Mouse (Mus musculus) E14TG2a.4 (cell line): ENCODE results near the gene Aff1.

Source experiments
- H3K27me3 ChIP-seq: 2 replicates; pipeline ENCODE4 v1.6.1; 2014; ENCODE audit warnings: low read length, control low read depth; ENCODE audit not compliant: insufficient read depth
- H3K36me3 ChIP-seq: 2 replicates; pipeline ENCODE4 v1.6.1; 2014; ENCODE audit warnings: low read length, control low read depth; ENCODE audit not compliant: insufficient read depth
- H3K4me1 ChIP-seq: replicated peaks from 2 replicates; pipeline ENCODE4 v1.6.1; 2014; ENCODE audit warnings: low read depth, low read length, control low read depth
- H3K4me3 ChIP-seq: replicated peaks from 2 replicates; pipeline ENCODE4 v1.5.1; 2014; ENCODE audit warnings: mild to moderate bottlenecking, low read length
- H3K9me3 ChIP-seq: 2 replicates; pipeline ENCODE4 v1.6.1; 2014; ENCODE audit warnings: low read length, control low read depth
- CTCF ChIP-seq: conservative IDR thresholded peaks from 2 replicates; pipeline ENCODE4 v1.5.1; 2014; ENCODE audit warnings: low read length
- NANOG ChIP-seq: IDR thresholded peaks from 2 replicates; pipeline ENCODE4 v1.6.1; 2014; ENCODE audit warnings: borderline replicate concordance, low read length, mixed read lengths
- POU5F1 ChIP-seq: IDR thresholded peaks from 2 replicates; pipeline ENCODE4 v1.6.1; 2014; ENCODE audit warnings: low read length, borderline replicate concordance

Aff1 gene

DNA sequence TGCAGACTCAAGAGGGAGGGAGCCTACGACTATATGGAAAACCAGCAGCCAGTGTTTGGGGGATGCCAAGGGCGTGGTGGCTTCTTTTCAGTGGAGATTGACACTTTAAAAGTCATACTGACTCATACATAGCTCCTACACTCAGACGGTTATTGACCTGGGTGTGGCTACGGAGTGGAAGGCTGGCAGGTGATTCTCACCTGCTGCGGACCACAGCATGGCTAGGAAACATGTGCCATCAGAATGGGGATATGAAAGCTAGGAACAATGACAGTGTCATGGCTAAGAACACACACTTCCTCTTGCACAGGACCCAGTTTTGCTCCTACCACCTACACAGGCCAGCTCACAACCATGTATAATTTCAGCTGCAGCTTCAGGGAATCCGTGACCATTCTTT lies 52.4 kb downstream of the Aff1 start:
- peaks cover 71% of the 10 kb centered on the region for H3K36me3 ChIP-seq
- no peak overlapping the region for H3K4me3 ChIP-seq
- no peaks in the 10 kb centered on the region for H3K9me3 ChIP-seq
- TF ChIP-seq NANOG (no peak), POU5F1 (no peak), CTCF (no peak)
- H3K27me3 ChIP-seq, result no peaks in the 10 kb centered on the region
- peaks cover 52% of the 10 kb centered on the region for H3K4me1 ChIP-seq

DNA sequence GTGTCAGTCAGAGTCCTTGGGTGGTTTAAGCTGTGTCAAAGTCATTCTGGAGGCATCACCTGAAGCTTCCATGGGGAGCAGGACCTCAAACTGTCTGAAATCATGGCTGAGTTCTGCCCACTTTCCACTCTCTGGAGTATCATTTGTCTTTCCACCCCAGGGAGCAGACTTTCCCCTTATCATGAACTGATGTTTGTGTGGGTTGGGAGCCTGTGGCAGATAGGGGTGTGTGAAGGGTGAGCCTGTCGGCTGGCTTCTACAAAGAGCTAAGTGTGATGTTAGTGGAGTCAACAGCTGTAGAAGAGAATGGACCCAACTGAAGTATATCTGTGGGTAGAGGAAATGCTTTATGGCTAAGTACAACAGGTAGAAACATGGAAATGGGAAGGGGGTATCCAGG lies 53.5 kb downstream of the Aff1 start:
- peaks cover 53% of the 10 kb centered on the region for H3K4me1 ChIP-seq
- TF ChIP-seq NANOG (no peak), POU5F1 (no peak), CTCF (no peak)
- no peaks in the 10 kb centered on the region for H3K27me3 ChIP-seq
- peaks cover 70% of the 10 kb centered on the region for H3K36me3 ChIP-seq
- H3K9me3 ChIP-seq, result no peaks in the 10 kb centered on the region
- H3K4me3 ChIP-seq, result no peak overlapping the region

GRCm38 (mm10) chr5:103746561-103747085 lies 54.4 kb downstream of the Aff1 start:
- peaks cover 58% of the 10 kb centered on the region for H3K4me1 ChIP-seq
- no peaks in the 10 kb centered on the region for H3K27me3 ChIP-seq
- H3K36me3 ChIP-seq, result peaks cover 65% of the 10 kb centered on the region
- no peak for TF ChIP-seq NANOG
- TF ChIP-seq CTCF, result no peak
- no peak for TF ChIP-seq POU5F1
- no peak overlapping the region for H3K4me3 ChIP-seq
- no peaks in the 10 kb centered on the region for H3K9me3 ChIP-seq

GRCm38 (mm10) chr5:103747098-103747497 lies 54.9 kb downstream of the Aff1 start:
- TF ChIP-seq NANOG, result no peak
- TF ChIP-seq POU5F1, result no peak
- no peak for TF ChIP-seq CTCF
- Histone ChIP-seq H3K9me3 (no peaks in the 10 kb centered on the region), H3K4me1 (peaks cover 55% of the 10 kb centered on the region), H3K27me3 (no peaks in the 10 kb centered on the region), H3K36me3 (peaks cover 60% of the 10 kb centered on the region), H3K4me3 (no peak overlapping the region)

GRCm38 (mm10) chr5:103748343-103748742 lies 56.2 kb downstream of the Aff1 start:
- no peaks in the 10 kb centered on the region for H3K9me3 ChIP-seq
- H3K36me3 ChIP-seq, result peaks cover 49% of the 10 kb centered on the region
- peaks cover 55% of the 10 kb centered on the region for H3K4me1 ChIP-seq
- H3K4me3 ChIP-seq, result no peak overlapping the region
- TF ChIP-seq POU5F1, result no peak
- no peak for TF ChIP-seq CTCF
- TF ChIP-seq NANOG, result no peak
- 0 out of 2 replicates have a peak, but pooled peaks cover 3% of the 10 kb centered on the region for H3K27me3 ChIP-seq

DNA sequence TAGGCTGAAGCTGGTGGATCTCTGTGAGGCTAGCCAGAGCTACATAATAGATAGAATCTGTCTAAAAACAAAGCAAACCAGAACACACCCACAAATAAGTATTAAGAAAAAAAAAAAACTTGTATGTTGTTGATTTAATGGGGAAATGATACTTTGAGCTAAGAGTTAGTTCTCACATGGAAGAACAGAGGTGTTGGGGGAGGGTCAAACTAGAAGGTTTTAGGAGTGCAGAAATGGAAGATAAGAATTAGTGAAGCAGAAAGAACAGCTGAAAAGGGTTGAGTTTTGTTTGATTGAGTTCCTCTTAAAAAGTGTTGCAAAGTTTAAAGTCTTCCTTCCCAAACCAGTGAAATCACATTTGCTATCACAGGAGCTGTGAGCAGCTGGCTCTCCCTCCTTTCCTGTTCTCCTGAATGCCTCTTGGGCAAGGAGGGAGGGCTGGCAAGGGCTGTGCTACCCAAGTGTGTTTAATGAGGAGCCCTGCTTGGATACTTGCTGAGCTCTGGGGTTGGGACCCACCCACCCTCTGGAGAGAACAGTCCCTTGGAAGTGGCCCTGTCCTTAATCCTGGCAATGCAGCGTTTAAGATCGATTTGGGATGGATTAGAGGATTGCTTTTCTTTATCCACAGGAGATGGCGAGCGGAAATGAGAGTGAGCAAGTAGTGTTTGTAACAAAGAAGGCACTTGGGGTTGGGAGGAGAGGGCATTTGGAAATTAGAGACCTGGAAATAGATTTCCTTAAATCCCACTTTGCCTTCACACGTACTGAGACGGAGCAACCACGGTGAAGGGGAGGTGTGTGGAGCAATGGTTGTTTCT lies 57.5 kb downstream of the Aff1 start:
- Histone ChIP-seq H3K4me3 (no peak overlapping the region), H3K36me3 (peaks cover 44% of the 10 kb centered on the region), H3K4me1 (peaks cover 48% of the 10 kb centered on the region), H3K27me3 (peaks cover 7% of the 10 kb centered on the region), H3K9me3 (no peaks in the 10 kb centered on the region)
- TF ChIP-seq CTCF (no peak), NANOG (no peak), POU5F1 (no peak)

DNA sequence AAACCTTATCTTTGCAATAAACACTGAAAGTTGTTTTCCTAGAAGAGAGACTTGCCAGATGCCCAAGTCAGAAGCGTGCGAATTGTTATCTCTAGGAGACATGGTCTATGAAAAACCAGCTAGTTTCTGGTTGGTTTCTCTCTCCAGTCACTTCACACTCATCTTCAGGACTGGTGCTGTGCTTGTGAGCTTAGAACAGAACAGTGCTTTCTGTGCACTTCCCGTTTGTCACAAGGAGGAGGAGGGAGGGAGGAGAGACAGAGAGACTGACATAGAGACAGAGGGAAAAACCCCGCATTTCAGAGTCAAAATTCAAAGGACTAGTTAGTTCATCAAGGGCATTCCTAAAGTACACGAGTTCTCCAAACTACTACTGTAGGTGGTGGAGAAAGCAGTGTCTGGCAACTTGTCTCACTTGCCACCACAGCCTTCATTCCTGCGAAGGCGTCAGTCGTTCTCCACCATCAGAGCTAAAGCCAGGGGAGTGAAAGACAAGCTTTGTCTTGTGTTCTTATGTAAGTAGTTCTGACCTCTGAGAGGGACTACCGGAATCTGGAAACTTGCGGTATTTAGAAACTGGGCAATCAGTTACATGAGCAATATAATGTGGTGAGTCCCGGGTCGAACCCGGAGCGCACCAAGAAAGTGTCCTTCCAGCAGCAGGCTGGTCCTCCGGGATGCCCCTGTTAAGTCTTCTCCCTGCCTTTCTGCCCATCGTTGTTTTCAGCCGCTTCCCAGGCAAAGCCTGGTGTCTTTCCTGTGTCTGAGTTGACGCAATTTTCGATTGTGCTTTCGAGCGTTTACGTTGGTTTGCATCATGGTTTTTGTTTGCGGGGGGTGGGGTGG lies 60.7 kb downstream of the Aff1 start:
- H3K9me3 ChIP-seq, result no peaks in the 10 kb centered on the region
- peak overlapping the region; percentile 89 for H3K4me3 ChIP-seq
- H3K36me3 ChIP-seq, result peaks cover 25% of the 10 kb centered on the region
- H3K4me1 ChIP-seq, result peaks cover 79% of the 10 kb centered on the region
- TF ChIP-seq NANOG (no peak), POU5F1 (no peak), CTCF (no peak)
- peaks cover 9% of the 10 kb centered on the region for H3K27me3 ChIP-seq

DNA sequence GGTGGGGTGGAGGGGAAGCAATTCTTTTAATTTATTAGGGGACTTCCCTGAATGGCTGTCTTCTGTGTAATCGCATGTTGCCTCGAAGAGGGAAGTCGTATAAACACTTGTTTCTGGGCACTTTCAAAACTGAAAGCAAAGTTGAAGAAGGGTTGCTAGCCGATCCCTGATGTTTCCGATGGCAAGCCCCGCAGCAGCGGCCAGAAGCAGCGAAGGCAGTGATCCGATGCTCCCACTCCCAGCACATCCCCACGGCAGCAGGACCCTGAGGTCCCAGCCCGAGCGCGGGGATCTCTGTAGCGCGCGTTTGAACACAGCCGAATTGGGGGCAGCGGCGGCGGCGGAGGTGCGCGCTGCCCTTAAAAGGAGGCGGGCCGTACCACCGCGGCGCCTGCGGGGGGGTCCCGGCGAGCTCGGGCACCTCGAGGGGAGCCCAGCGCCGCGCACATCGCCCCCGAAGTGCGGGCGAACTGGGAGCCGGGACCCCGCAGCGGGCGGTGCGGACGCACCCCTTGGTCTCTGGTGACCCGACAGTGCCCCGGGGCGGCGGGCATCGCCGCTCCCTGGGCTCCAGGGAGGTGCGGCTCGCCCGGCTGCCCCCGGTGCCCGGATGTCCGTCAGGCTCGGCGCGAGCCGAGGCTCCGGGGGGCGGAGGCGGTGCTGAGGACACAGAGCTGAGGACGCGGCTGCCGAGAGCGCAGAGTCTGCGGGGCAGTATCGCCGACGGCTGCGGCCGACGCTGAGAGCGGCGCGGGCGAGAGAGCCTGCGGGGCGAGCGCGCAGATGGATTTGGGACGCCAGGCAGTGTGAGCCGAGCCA lies 61.5 kb downstream of the Aff1 start:
- Histone ChIP-seq H3K36me3 (peaks cover 20% of the 10 kb centered on the region), H3K4me3 (peak overlapping the region; percentile 89), H3K9me3 (no peaks in the 10 kb centered on the region), H3K4me1 (peaks cover 83% of the 10 kb centered on the region), H3K27me3 (peaks cover 9% of the 10 kb centered on the region)
- no peak for TF ChIP-seq CTCF
- TF ChIP-seq NANOG, result no peak
- TF ChIP-seq POU5F1, result no peak
